Mouse (Mus musculus) heart, embryonic 14.5 days (tissue): Measurements from ENCODE around the gene Lefty2. TPM values are rescaled to one million over a fixed set of nuclear protein-coding genes. Genes with fewer than 3 reads are reported as not detected.

Experiments
- polyA plus RNA-seq: library from polyadenylated mRNA; unstranded; fragments of >200 nt; fragmentation: Nextera tagmentation; extraction: Ambion mirVana; gene quantifications from 2 replicates; pipeline ENCODE4 v1.2.1, GENCODE M21; 2014

Gene Lefty2
- polyA plus RNA-seq, 1 experiment from 2014 or later = not detected

Other genes with a start within 250 kb of the Lefty2 start
- gene Mixl1, start 196.1 kb upstream of the Lefty2 start, polyA plus RNA-seq = 0.14 TPM in 1 of 2 replicates, not detected in the other
- 23.7 and 24.6 TPM in 2 replicates for gene Acbd3, start 167.1 kb upstream of the Lefty2 start, polyA plus RNA-seq
- gene H3f3a, start 79.2 kb upstream of the Lefty2 start, polyA plus RNA-seq = 1,749 and 1,827 TPM in 2 replicates
- 22.3 TPM in 2 replicates for gene Sde2, start 42.0 kb upstream of the Lefty2 start, polyA plus RNA-seq
- 42.1 and 46.0 TPM in 2 replicates for gene Pycr2, start 11.2 kb downstream of the Lefty2 start, polyA plus RNA-seq
- gene Lefty1, start 41.9 kb downstream of the Lefty2 start, polyA plus RNA-seq = 1.1 and 1.5 TPM in 2 replicates
- gene Tmem63a, start 49.2 kb downstream of the Lefty2 start, polyA plus RNA-seq = 9.1 and 9.3 TPM in 2 replicates
- 9.3 and 10.5 TPM in 2 replicates for gene Ephx1, start 127.8 kb downstream of the Lefty2 start, polyA plus RNA-seq
- not detected in 2 replicates for gene 9130409I23Rik, start 158.1 kb downstream of the Lefty2 start, polyA plus RNA-seq